Mouse (Mus musculus) right cerebral cortex, postnatal 36 days (tissue): ENCODE results near the gene Ifna14.
"Not testable (repeated sequence)": the region's sequence is repeated elsewhere in the genome, so short reads cannot be mapped to it uniquely, and the experiment has no call there.

Experiments used
- DNase-seq, 2 experiments: peaks; one replicate each; pipeline ENCODE4 v3.0.0; 2022; ENCODE audit warnings: low spot score in 2 of 2, mixed read lengths in 1 of 2

The Ifna14 gene

GRCm38 (mm10) chr4:88571698-88572097 is at the start of gene Ifna14:
TSS of gene Ifna14 (minus strand) at chr4:88571798.
- DNase-seq: no peak

GRCm38 (mm10) chr4:88603276-88603675 is 31.7 kb upstream of the Ifna14 start, which contains the start of gene Ifna12:
TSS of gene Ifna12 (minus strand) at chr4:88603376.
- DNase-seq: no peak

DNA sequence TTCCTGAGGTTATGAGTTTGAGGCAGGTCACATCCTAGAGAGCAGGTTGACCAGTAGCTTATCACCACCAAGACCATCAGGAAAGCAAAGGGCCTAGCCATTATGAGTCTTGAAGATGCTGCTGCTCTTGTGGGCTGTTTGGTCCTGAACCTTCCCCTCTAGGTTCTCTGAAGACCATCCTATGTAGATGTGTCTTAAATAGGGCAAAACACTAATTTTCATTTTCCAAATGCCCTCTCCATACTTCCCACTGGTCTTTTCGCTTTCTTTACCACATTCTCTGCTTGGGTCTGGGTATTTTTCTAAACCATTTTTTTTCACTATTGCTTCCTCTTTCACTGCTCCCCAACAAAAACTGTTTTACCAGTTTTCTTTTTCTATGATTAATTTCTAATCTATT is 20.7 kb upstream of the Ifna14 start, which contains the start of gene Ifna9:
TSS of gene Ifna9 (minus strand) at position 101 of the 400 bp plus-strand sequence.
- DNase-seq: no peak

DNA sequence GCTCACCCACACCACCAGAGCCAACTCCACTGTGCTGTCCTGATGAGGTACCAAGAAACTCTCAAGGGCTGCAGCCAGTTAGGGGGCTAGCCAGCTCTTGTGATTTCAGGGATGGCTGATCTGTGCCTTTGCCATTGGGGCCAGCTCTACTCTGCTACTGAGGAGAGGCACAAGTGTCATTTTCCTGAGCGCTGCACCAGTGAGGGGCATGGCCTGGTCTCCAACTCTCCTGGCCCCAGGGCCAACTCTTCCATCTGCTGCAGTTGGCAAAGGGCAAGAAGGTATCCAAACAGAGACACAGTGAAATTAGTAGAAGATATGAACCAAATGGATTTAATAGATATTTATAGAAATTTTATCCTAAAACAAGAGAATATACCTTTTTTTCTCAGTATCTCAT is 9.8 kb downstream of the Ifna14 start:
- DNase-seq: no peak

DNA sequence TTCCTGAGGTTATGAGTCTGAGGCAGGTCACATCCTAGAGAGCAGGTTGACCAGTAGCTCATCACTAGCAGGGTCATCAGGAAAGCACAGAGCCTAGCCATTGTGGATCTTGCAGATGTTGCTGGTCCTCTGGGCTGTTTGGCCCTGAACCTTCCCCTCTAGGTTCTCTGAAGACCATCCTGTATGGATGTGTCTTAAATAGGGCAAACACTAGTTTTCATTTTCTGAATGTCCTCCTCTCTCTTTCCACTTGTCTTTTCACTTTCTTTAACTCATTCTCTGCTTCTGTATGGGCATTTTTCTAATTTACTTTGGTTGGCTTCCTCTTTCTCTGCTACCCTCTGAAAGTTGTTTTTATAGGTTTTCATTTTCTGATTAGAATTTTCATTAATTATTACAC is 13.5 kb downstream of the Ifna14 start, which contains the start of gene Ifna15:
TSS of gene Ifna15 (minus strand) at position 101 of the 400 bp plus-strand sequence.
- DNase-seq: not testable (repeated sequence)

GRCm38 (mm10) chr4:88550161-88550945 is 21.2 kb downstream of the Ifna14 start:
- peak; percentile 30 to 32 for DNase-seq

GRCm38 (mm10) chr4:88547986-88548385 is 23.6 kb downstream of the Ifna14 start:
- DNase-seq: no peak

- DNase-seq: no peak
Observed at GRCm38 (mm10) chr4:88543649-88544234, 27.9 kb downstream of the Ifna14 start.

GRCm38 (mm10) chr4:88537328-88537727 is 34.3 kb downstream of the Ifna14 start:
- no peak for DNase-seq

DNA sequence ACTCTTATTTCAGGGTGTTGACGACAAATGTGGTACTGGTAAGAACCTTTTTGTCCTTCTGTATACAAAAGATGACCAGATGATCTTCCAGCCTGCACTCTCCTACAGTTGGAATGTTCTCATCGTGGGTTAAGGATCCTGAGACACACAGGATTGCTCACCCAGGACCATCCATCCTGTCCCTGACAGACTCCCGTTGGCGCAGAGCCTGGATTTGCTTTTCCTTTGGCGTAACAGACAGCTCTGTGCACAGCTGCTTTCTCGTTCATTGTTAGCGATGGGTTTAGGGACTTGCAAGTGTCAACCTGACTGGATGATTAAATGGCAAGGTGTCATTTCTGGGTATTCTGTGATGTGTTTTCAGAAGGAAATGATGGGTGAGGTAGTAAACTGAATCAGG is 35.0 kb downstream of the Ifna14 start:
- DNase-seq: no peak

- DNase-seq: no peak
Observed at GRCm38 (mm10) chr4:88535742-88536141, 35.9 kb downstream of the Ifna14 start.

GRCm38 (mm10) chr4:88534903-88535302 is 36.7 kb downstream of the Ifna14 start:
- no peak for DNase-seq

DNA sequence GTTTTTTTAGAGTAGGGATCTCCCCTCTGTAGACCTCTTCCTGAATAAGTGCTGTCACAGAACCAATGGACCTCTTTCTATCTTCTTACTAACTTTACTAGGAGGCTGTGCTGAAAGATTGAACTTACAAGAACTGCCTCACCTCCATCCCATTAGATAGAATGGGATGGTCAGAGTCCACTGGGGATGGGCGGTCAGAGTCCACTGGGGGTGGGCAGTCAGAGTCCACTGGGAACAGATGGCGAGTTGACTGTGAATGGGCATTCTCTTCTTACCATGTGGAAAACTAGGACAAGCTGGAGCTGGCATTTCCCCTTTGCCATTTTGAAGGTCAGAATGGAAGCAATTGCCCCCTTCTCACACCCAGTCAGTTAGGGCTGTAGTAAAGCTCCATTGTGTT is 38.1 kb downstream of the Ifna14 start:
- no peak for DNase-seq

- DNase-seq: no peak
Observed at GRCm38 (mm10) chr4:88530892-88531291, 40.7 kb downstream of the Ifna14 start.

DNA sequence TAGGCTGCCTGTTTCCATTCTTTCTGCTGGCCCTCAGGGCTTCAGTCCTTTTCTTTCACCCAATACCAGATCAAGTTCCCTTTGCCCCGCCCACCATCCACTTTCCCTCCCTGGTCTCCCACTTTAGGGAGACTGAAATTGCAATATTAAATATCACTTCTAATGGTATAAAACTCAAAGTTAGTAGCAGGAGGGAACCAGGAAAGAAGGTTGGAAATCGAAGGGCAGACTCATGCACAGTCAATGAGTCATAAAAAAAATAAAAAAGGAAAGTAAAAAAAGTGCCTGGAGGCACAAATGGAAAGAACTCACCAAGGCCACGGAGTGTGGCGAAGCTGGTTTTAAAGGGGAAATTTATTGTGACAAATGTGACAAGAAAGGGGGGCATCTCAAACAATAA is 41.3 kb downstream of the Ifna14 start:
- DNase-seq: no peak

- DNase-seq: no peak
Observed at GRCm38 (mm10) chr4:88526379-88527049, 45.1 kb downstream of the Ifna14 start.

GRCm38 (mm10) chr4:88525393-88525792 is 46.2 kb downstream of the Ifna14 start:
- DNase-seq: no peak

DNA sequence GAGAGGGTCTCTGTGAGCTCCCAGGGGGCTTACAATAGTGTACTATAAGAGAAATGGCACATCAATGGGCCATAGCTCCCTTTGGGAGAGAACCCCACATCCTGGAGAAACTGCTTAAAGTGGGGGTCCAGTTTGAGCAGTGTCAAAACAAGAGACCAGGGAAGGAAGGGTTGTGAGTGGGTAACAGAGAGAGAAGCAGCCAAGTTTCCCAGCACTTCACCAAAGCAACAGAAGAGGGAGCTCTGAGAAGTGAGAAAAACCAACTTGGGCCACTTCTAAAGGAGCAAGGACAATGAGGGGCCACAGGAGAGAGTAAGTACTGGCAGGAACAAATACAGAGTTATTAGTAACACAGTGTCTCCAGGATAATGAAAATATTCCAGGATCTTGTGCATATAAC is 48.4 kb downstream of the Ifna14 start:
- DNase-seq: no peak

GRCm38 (mm10) chr4:88522674-88523073 is 48.9 kb downstream of the Ifna14 start, which contains the start of gene Ifnb1:
TSS of gene Ifnb1 (minus strand) at chr4:88522774.
- DNase-seq: no peak
